Mouse (Mus musculus): ENCODE measurements around the gene Fbxo44.

GRCm38 (mm10) chr4:148121982-148122693 lies 38.1 kb downstream of the Fbxo44 start:
- no peak for TF ChIP-seq CTCF (IDR thresholded peaks at IDR 0.05; ENCODE audit: borderline replicate concordance, control insufficient read depth, extremely low read depth, insufficient read depth, low read length, poor library complexity)
- no peak for TF ChIP-seq POLR2A (IDR thresholded peaks at IDR 0.05; ENCODE audit: control insufficient read depth, extremely low read depth, insufficient read depth, low read length, poor library complexity)
